Mouse (Mus musculus): ENCODE results near the gene Tm9sf4. TPM values are rescaled to one million over a fixed set of nuclear protein-coding genes. Genes with fewer than 3 reads are reported as not detected.

Gene Tm9sf4
- total and polyA plus RNA-seq, 2 experiments from 2014 or later, result 35.7 to 38.2 TPM

DNA sequence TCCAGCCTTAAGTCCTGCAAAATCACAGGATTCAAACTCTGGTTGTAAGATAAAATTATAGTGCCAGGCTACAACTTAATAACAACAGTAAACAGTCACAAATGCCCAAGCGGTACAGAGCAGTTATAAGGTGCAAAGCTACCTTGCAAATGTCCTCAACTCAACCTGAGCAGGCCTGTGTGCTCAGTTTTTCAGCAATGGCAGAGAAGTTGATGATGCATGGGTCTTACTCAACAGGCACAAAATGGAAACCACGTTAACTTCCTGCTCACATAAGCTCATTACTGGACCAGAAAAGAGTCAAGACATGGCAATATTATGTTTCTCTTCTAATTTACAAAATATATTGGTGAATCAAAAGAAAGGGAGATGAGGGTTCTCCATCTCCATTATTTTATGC, 61.5 kb downstream of the Tm9sf4 start:
- no peaks in the 10 kb centered on the region for H3K9me3 ChIP-seq (replicated peaks; ENCODE audit: control insufficient read depth, low read length)
- TF ChIP-seq EP300 (IDR thresholded peaks at IDR 0.05; ENCODE audit: low read depth), result no peak
- no peak for TF ChIP-seq CTCF (IDR thresholded peaks at IDR 0.05; ENCODE audit: low read depth)
- no peaks in the 10 kb centered on the region for H3K27me3 ChIP-seq (ENCODE audit: control insufficient read depth, insufficient read depth, low read length)
- peaks cover 11% of the 10 kb centered on the region for H3K4me1 ChIP-seq (ENCODE audit: control insufficient read depth, insufficient read depth)
- 92% methylated on average over 2 of the region's 2 CpGs for WGBS
- no peaks in the 10 kb centered on the region for H3K36me3 ChIP-seq (replicated peaks; ENCODE audit: control insufficient read depth, insufficient read depth, low read length)
- no peak overlapping the region for H3K27ac ChIP-seq (ENCODE audit: low read depth)
- H3K9ac ChIP-seq (replicated peaks; ENCODE audit: low read depth, low read length), result no peak overlapping the region
- H3K4me2 ChIP-seq (ENCODE audit: low read depth, low read length), result no peak overlapping the region
- H3K4me3 ChIP-seq (ENCODE audit: low read depth, low read length), result no peak overlapping the region
- DNase-seq (ENCODE audit: low spot score) (no peak), ATAC-seq (ENCODE audit: insufficient read depth, low read depth) (no peak)

- Histone ChIP-seq H3K9ac (replicated peaks; ENCODE audit: low read depth, low read length) (peak within 1 kb of the TSS; percentile 77), H3K4me1 (ENCODE audit: control insufficient read depth, insufficient read depth) (peaks cover 11% of the 10 kb centered on the region), H3K36me3 (replicated peaks; ENCODE audit: control insufficient read depth, insufficient read depth, low read length) (peaks cover 12% of the 10 kb centered on the region), H3K4me3 (ENCODE audit: low read depth, low read length) (peak within 1 kb of the TSS; percentile 75), H3K9me3 (replicated peaks; ENCODE audit: control insufficient read depth, low read length) (no peaks in the 10 kb centered on the region), H3K27me3 (ENCODE audit: control insufficient read depth, insufficient read depth, low read length) (no peaks in the 10 kb centered on the region), H3K27ac (ENCODE audit: low read depth) (0 out of 2 replicates have a peak within 1 kb of the TSS, but pooled peaks have one; percentile 34), H3K4me2 (ENCODE audit: low read depth, low read length) (peak within 1 kb of the TSS; percentile 90)
- ATAC-seq (ENCODE audit: insufficient read depth, low read depth) (peak; percentile 40), DNase-seq (ENCODE audit: low spot score) (no peak)
- no peak for TF ChIP-seq CTCF (IDR thresholded peaks at IDR 0.05; ENCODE audit: low read depth)
- no peak for TF ChIP-seq EP300 (IDR thresholded peaks at IDR 0.05; ENCODE audit: low read depth)
- WGBS, result under 1% methylated on average over 31 of the region's 31 CpGs
These were observed 64.0 kb downstream of the Tm9sf4 start, which contains the start of gene Tspyl3 for GRCm38 (mm10) chr2:153224946-153225594. TSS of gene Tspyl3 (minus strand) at chr2:153225441.

- no peak for TF ChIP-seq CTCF (IDR thresholded peaks at IDR 0.05; ENCODE audit: low read depth)
- no peak for TF ChIP-seq EP300 (IDR thresholded peaks at IDR 0.05; ENCODE audit: low read depth)
- Histone ChIP-seq H3K9me3 (replicated peaks; ENCODE audit: control insufficient read depth, low read length) (no peaks in the 10 kb centered on the region), H3K36me3 (replicated peaks; ENCODE audit: control insufficient read depth, insufficient read depth, low read length) (peaks cover 17% of the 10 kb centered on the region), H3K27me3 (ENCODE audit: control insufficient read depth, insufficient read depth, low read length) (no peaks in the 10 kb centered on the region), H3K9ac (replicated peaks; ENCODE audit: low read depth, low read length) (peak overlapping the region; percentile 77), H3K4me3 (ENCODE audit: low read depth, low read length) (peak overlapping the region; percentile 75), H3K4me2 (ENCODE audit: low read depth, low read length) (peak overlapping the region; percentile 90), H3K4me1 (ENCODE audit: control insufficient read depth, insufficient read depth) (peaks cover 11% of the 10 kb centered on the region), H3K27ac (ENCODE audit: low read depth) (no peak overlapping the region)
- ATAC-seq (ENCODE audit: insufficient read depth, low read depth) (peak; percentile 21; the same call in 1 of the 2 replicates), DNase-seq (ENCODE audit: low spot score) (no peak)
- WGBS, result 9% methylated on average over 3 of the region's 3 CpGs
These were observed 64.5 kb downstream of the Tm9sf4 start for GRCm38 (mm10) chr2:153225595-153225953.

DNA sequence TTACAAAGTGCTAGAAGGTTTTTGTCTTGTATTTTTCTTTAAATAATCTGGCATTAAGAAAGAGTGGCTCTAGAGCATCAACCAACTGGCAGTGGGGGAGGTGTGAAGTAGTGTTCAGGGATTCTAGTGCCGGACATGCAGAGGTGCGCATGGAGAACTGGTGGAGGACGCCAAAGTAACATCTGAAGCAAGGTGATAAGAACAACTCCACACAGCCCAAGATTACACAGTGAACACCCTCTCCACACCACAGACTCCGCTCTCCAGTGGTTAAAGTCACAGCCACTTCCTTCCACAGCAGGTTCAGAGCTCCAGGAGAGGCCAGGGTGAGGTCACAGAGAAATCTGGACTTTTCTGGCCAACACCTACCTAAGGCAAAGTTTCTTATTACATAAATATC, 66.9 kb downstream of the Tm9sf4 start:
- no peak overlapping the region for H3K9ac ChIP-seq (replicated peaks; ENCODE audit: low read depth, low read length)
- no peaks in the 10 kb centered on the region for H3K27me3 ChIP-seq (ENCODE audit: control insufficient read depth, insufficient read depth, low read length)
- no peak for ATAC-seq (ENCODE audit: insufficient read depth, low read depth)

GRCm38 (mm10) chr2:153228523-153228922, 67.4 kb downstream of the Tm9sf4 start:
- Histone ChIP-seq H3K4me3 (ENCODE audit: low read depth, low read length) (no peak overlapping the region), H3K27ac (ENCODE audit: low read depth) (0 out of 2 replicates have a peak overlapping the region, but pooled peaks have one; percentile 15), H3K36me3 (replicated peaks; ENCODE audit: control insufficient read depth, insufficient read depth, low read length) (peaks cover 46% of the 10 kb centered on the region), H3K4me1 (ENCODE audit: control insufficient read depth, insufficient read depth) (peaks cover 11% of the 10 kb centered on the region), H3K9me3 (replicated peaks; ENCODE audit: control insufficient read depth, low read length) (no peaks in the 10 kb centered on the region), H3K9ac (replicated peaks; ENCODE audit: low read depth, low read length) (no peak overlapping the region), H3K4me2 (ENCODE audit: low read depth, low read length) (no peak overlapping the region), H3K27me3 (ENCODE audit: control insufficient read depth, insufficient read depth, low read length) (no peaks in the 10 kb centered on the region)
- 70% methylated on average over 5 of the region's 5 CpGs for WGBS
- TF ChIP-seq CTCF (IDR thresholded peaks at IDR 0.05; ENCODE audit: low read depth) (no peak), EP300 (IDR thresholded peaks at IDR 0.05; ENCODE audit: low read depth) (no peak)
- ATAC-seq (ENCODE audit: insufficient read depth, low read depth) (0 out of 2 replicates have a peak, but pooled peaks have one; percentile 33), DNase-seq (ENCODE audit: low spot score) (no peak)

More for the DNA sequence above, 66.9 kb downstream of the Tm9sf4 start:
- Histone ChIP-seq H3K9me3 (replicated peaks; ENCODE audit: control insufficient read depth, low read length) (no peaks in the 10 kb centered on the region), H3K4me1 (ENCODE audit: control insufficient read depth, insufficient read depth) (peaks cover 11% of the 10 kb centered on the region), H3K27ac (ENCODE audit: low read depth) (no peak overlapping the region), H3K4me2 (ENCODE audit: low read depth, low read length) (no peak overlapping the region), H3K4me3 (ENCODE audit: low read depth, low read length) (no peak overlapping the region), H3K36me3 (replicated peaks; ENCODE audit: control insufficient read depth, insufficient read depth, low read length) (peaks cover 41% of the 10 kb centered on the region)
- DNase-seq (ENCODE audit: low spot score), result no peak
- WGBS, result 64% methylated on average over 4 of the region's 4 CpGs
- no peak for TF ChIP-seq EP300 (IDR thresholded peaks at IDR 0.05; ENCODE audit: low read depth)
- no peak for TF ChIP-seq CTCF (IDR thresholded peaks at IDR 0.05; ENCODE audit: low read depth)

Data from heart, postnatal 0 days (tissue).